Mouse (Mus musculus): ENCODE measurements around the gene Abca7. TPM values are rescaled to one million over a fixed set of nuclear protein-coding genes. Genes with fewer than 3 reads are reported as not detected.

The Abca7 gene
- total RNA-seq, 4 experiments from 2014 or later = 7.5 to 8.5 (median 8.0) TPM

GRCm38 (mm10) chr10:79974087-79974486 is 22.2 kb upstream of the Abca7 start:
- no peak for DNase-seq (ENCODE audit: low spot score)

- no peak for DNase-seq (ENCODE audit: low spot score)
These were observed 21.6 kb upstream of the Abca7 start for GRCm38 (mm10) chr10:79974668-79975067.

- DNase-seq (ENCODE audit: low spot score) = no peak
These were observed 20.1 kb upstream of the Abca7 start for GRCm38 (mm10) chr10:79976071-79976721.

GRCm38 (mm10) chr10:79976722-79977107 is 19.6 kb upstream of the Abca7 start:
- DNase-seq (ENCODE audit: low spot score) = no peak

GRCm38 (mm10) chr10:79977324-79977723 is 19.0 kb upstream of the Abca7 start:
- DNase-seq (ENCODE audit: low spot score) = no peak

- no peak for DNase-seq (ENCODE audit: low spot score)
These were observed 18.2 kb upstream of the Abca7 start for GRCm38 (mm10) chr10:79978061-79978460.

- no peak for DNase-seq (ENCODE audit: low spot score)
These were observed 16.7 kb upstream of the Abca7 start for GRCm38 (mm10) chr10:79979401-79980155.

- DNase-seq (ENCODE audit: low spot score) = no peak
These were observed 13.1 kb upstream of the Abca7 start for GRCm38 (mm10) chr10:79983205-79983604.

GRCm38 (mm10) chr10:79983670-79984069 is 12.6 kb upstream of the Abca7 start:
- DNase-seq (ENCODE audit: low spot score) = peak; percentile 60

GRCm38 (mm10) chr10:79984195-79984816 is 12.0 kb upstream of the Abca7 start, which contains the start of gene Tmem259:
TSS of gene Tmem259 (minus strand) at chr10:79984330.
- peak; percentile 82 for DNase-seq (ENCODE audit: low spot score)

GRCm38 (mm10) chr10:79984871-79985270 is 11.4 kb upstream of the Abca7 start:
- DNase-seq (ENCODE audit: low spot score) = peak; percentile 98

GRCm38 (mm10) chr10:79985334-79986231 is 10.7 kb upstream of the Abca7 start:
- DNase-seq (ENCODE audit: low spot score) = peak; percentile 80

GRCm38 (mm10) chr10:79986232-79986878 is 9.9 kb upstream of the Abca7 start:
- DNase-seq (ENCODE audit: low spot score) = peak; percentile 43

- peak; percentile 83 for DNase-seq (ENCODE audit: low spot score)
These were observed 9.3 kb upstream of the Abca7 start for GRCm38 (mm10) chr10:79986963-79987362.

- peak; percentile 28 for DNase-seq (ENCODE audit: low spot score)
These were observed 8.4 kb upstream of the Abca7 start for GRCm38 (mm10) chr10:79987771-79988505.

GRCm38 (mm10) chr10:79988506-79989271 is 7.6 kb upstream of the Abca7 start, which contains the start of gene Cnn2:
TSS of gene Cnn2 (plus strand) at chr10:79988584.
- DNase-seq (ENCODE audit: low spot score) = peak; percentile 75

- no peak for DNase-seq (ENCODE audit: low spot score)
These were observed 7.0 kb upstream of the Abca7 start for GRCm38 (mm10) chr10:79989272-79989786.

GRCm38 (mm10) chr10:79989870-79990269 is 6.4 kb upstream of the Abca7 start:
- no peak for DNase-seq (ENCODE audit: low spot score)

- no peak for DNase-seq (ENCODE audit: low spot score)
These were observed 5.2 kb upstream of the Abca7 start for GRCm38 (mm10) chr10:79991099-79991498.
